Mouse (Mus musculus): ENCODE results near the gene Pcf11. TPM values are rescaled to one million over a fixed set of nuclear protein-coding genes. Genes with fewer than 3 reads are reported as not detected.

The Pcf11 gene
- polyA plus RNA-seq, 1 experiment from 2014 or later, result 20.7 TPM

DNA sequence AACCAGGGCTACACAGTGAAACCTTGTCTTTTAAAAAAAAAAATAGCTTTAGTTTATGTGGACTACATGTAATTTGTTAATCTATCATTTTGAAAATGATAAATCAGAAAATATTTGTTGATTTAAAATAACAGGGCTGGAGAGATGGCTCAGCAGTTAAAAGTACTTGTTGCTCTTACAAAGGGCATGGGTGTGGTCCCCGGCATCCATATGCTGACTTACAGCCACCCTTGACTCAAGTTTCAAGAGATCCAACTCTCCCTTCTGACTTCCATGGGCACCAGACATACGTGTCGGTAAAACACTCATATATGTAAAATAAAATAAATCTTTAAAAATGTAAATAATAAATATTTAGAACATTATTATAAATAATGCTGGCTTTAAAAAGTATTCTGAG, 5.4 kb upstream of the Pcf11 start:
- no peak for DNase-seq (ENCODE audit: extremely low spot score, low spot score)
- WGBS, result 90% methylated on average over 3 of the region's 3 CpGs
- no peak overlapping the region for H3K27ac ChIP-seq
- H3K4me3 ChIP-seq, result no peak overlapping the region
- H3K4me1 ChIP-seq, result peaks cover 5% of the 10 kb centered on the region
- no peaks in the 10 kb centered on the region for H3K9me3 ChIP-seq
- H3K36me3 ChIP-seq (replicated peaks), result no peaks in the 10 kb centered on the region
- no peaks in the 10 kb centered on the region for H3K27me3 ChIP-seq (ENCODE audit: poor library complexity, severe bottlenecking)

DNA sequence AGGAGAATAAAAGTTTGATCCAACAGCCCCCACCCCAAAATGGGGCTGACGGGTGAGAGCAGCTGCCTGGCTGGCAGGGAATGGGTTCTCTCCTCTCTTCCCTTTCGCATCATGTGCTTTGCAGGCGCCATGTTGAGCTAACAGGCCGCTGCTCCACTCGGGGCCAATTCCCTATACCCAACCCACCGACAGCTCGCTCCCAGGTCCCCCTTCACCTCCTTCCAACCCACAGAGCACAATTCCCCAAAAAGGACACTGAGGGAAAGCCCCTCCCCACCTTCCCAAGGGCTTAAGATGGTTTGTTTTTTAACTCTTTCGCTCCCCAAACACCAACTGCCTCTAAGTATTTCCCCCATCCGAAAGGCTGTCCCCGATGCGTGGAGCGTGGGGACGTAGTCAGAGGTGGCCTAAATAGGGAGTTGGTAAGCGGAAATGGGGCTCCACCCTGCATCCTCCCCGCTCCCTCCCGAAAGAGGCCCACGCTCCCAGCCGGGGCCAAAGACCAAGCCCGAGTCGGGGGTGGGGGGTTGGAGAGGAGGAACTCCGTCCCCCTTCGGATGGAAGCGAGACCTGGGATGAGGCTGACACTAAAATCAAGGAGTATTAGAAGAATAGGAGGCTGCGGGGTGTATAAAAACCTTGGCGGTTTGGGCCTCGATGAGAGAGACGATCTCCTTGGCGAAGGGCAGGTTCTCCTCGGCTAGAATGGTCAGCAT, 785 bp downstream of the Pcf11 start:
- peak overlapping the region; percentile 91 for H3K4me3 ChIP-seq
- 0% methylated on average over 29 of the region's 29 CpGs for WGBS
- peaks cover 23% of the 10 kb centered on the region for H3K4me1 ChIP-seq
- peak; percentile 62 for DNase-seq (ENCODE audit: extremely low spot score, low spot score)
- no peaks in the 10 kb centered on the region for H3K9me3 ChIP-seq
- peak overlapping the region; percentile 98 for H3K27ac ChIP-seq
- peaks cover 17% of the 10 kb centered on the region for H3K36me3 ChIP-seq (replicated peaks)
- no peaks in the 10 kb centered on the region for H3K27me3 ChIP-seq (ENCODE audit: poor library complexity, severe bottlenecking)

DNA sequence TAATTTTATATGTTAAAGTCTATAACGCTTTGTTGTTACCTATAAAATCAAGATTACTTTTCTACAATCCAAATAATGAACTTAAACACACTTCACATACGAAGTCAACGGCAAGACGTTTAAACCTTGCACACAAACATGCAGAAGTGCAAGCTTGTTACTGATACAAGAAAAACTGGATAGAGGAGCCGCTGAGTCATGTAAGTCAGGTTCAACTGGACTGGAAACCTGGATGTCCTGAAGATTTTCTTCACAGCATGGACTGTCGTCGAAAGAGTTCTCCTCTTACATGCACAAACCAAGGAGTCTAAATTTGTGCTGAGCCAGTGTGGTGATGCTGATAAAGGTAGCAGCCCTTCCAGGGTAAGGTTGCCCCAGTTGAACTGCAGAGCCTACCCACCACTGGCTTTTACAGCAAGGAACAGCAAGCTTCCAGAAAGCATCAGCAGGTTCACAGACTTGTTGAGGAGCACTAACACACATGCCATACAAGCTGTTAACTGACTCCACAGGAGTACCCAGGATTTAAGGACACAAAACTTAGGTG, 3.4 kb downstream of the Pcf11 start:
- H3K9me3 ChIP-seq, result no peaks in the 10 kb centered on the region
- peaks cover 40% of the 10 kb centered on the region for H3K36me3 ChIP-seq (replicated peaks)
- 90% methylated on average over 7 of the region's 7 CpGs for WGBS
- H3K4me1 ChIP-seq, result peaks cover 23% of the 10 kb centered on the region
- no peaks in the 10 kb centered on the region for H3K27me3 ChIP-seq (ENCODE audit: poor library complexity, severe bottlenecking)
- peak overlapping the region; percentile 91; the same call in 1 of the 2 replicates for H3K4me3 ChIP-seq
- H3K27ac ChIP-seq, result no peak overlapping the region
- DNase-seq (ENCODE audit: extremely low spot score, low spot score), result no peak

DNA sequence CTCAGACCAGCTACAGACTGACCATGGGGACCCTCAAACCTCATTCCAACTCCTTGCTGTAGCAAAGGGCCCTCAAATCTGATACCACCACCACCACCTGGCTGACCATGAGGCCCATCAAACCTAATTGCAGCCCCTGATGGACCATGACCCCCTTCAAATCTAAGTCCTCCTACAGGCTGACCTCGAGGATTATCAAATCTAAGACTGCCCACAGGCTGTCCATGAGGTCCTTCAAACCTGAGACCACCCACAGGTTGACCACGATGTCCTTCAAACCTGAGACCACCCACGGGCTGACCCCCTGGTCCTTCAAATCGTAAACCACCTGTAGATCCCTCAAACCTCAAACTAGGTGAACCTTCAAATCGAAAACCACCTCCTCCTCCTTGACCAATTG, 11.7 kb downstream of the Pcf11 start:
- Histone ChIP-seq H3K27me3 (ENCODE audit: poor library complexity, severe bottlenecking) (no peaks in the 10 kb centered on the region), H3K9me3 (no peaks in the 10 kb centered on the region; the same call in 1 of the 2 replicates), H3K36me3 (replicated peaks) (peaks cover 93% of the 10 kb centered on the region), H3K4me3 (no peak overlapping the region), H3K4me1 (no peaks in the 10 kb centered on the region), H3K27ac (no peak overlapping the region)
- WGBS, result 98% methylated on average over 5 of the region's 5 CpGs
- DNase-seq (ENCODE audit: extremely low spot score, low spot score), result no peak

DNA sequence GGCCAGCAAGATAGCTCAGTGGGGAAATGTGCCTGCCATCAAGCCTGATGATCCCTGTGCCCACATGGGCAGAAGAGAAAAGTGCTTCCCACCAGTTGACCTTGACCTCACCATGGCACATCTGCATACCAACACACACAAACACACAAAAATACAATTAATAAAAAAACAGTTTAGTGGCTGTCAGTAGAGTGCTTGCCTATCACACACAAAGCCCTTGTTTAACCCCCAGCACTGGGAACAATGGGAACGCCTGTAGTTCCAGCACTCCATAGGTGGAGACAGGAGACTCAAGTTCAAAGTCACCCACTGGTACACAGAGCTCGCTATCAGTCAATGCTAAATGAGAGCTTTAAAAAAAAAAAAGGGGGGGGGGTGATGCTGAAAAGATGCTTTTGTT, 13.3 kb downstream of the Pcf11 start:
- peaks cover 93% of the 10 kb centered on the region for H3K36me3 ChIP-seq (replicated peaks)
- no peak for DNase-seq (ENCODE audit: extremely low spot score, low spot score)
- WGBS, result 94% methylated on average over 2 of the region's 2 CpGs

DNA sequence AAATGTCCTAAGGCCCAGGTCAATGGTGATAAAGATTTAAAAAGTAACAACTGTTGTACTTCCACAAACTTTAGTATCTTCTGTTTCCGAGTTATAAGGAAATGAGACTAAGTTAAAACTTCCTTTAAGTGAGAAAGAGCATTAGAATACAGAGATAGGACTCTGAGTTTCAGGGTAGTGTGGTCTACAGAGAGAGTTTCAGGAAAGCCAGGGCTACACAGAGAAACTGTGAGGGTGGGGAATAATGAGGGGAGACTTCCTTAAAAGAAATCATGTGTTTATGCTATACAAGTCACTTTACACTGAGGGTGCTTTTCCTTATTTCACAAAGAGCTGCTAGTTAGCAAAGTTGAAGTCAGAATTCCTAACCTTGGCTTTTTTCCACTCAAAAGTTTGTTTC, 16.4 kb downstream of the Pcf11 start:
- Histone ChIP-seq H3K27ac (no peak overlapping the region), H3K4me3 (no peak overlapping the region), H3K36me3 (replicated peaks) (peaks cover 87% of the 10 kb centered on the region), H3K4me1 (no peaks in the 10 kb centered on the region), H3K9me3 (no peaks in the 10 kb centered on the region; the same call in 1 of the 2 replicates), H3K27me3 (ENCODE audit: poor library complexity, severe bottlenecking) (no peaks in the 10 kb centered on the region)
- WGBS, result 90% methylated on average over 1 of the region's 1 CpGs
- DNase-seq (ENCODE audit: extremely low spot score, low spot score), result no peak

More for the DNA sequence above, 13.3 kb downstream of the Pcf11 start:
- Histone ChIP-seq H3K27me3 (ENCODE audit: poor library complexity, severe bottlenecking) (no peaks in the 10 kb centered on the region), H3K27ac (no peak overlapping the region), H3K9me3 (no peaks in the 10 kb centered on the region; the same call in 1 of the 2 replicates), H3K4me3 (no peak overlapping the region), H3K4me1 (no peaks in the 10 kb centered on the region)

DNA sequence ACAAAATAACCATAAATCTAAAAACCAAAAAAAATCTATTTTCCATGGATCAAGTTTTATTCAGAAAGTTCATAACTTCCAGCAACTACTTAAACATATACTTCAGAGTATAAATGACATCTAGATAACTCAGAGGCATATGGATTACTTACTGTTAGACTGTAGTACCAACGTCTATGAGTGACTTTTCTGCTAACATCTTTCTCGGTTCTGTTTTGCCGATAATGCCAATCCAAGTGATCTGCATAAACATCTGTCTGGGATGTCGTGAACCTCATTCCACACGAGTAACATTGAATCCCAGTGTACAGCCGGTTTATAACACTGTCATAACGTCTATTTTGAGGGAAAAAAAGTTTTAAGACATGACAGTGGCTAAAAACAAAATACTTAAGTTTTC, 21.9 kb downstream of the Pcf11 start:
- no peak overlapping the region for H3K27ac ChIP-seq
- no peaks in the 10 kb centered on the region for H3K4me1 ChIP-seq
- H3K9me3 ChIP-seq, result no peaks in the 10 kb centered on the region
- WGBS, result 92% methylated on average over 7 of the region's 7 CpGs
- H3K27me3 ChIP-seq (ENCODE audit: poor library complexity, severe bottlenecking), result no peaks in the 10 kb centered on the region
- H3K36me3 ChIP-seq (replicated peaks), result peaks cover 92% of the 10 kb centered on the region
- DNase-seq (ENCODE audit: extremely low spot score, low spot score), result no peak
- no peak overlapping the region for H3K4me3 ChIP-seq

DNA sequence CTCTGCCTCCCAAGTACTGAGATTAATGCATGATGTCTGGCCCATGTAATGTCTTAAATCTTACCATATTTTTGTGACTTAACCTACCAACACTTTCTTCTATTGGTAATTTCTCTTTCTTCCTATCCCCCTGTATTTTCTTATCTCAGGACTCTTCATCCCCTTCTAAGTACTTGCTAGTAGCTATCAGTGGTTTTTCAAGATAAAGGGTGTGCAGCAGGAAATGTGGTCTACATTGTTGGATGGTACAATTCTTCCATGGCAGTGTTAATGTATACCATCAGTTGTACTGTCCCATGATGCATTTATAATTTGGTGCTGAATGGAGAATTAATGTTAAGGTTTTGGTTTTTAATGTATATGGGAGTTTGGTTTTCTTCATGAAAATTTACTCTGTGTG, 27.4 kb downstream of the Pcf11 start:
- H3K27me3 ChIP-seq (ENCODE audit: poor library complexity, severe bottlenecking), result no peaks in the 10 kb centered on the region
- no peak overlapping the region for H3K27ac ChIP-seq
- no peaks in the 10 kb centered on the region for H3K9me3 ChIP-seq
- peaks cover 85% of the 10 kb centered on the region for H3K36me3 ChIP-seq (replicated peaks)
- no peak overlapping the region for H3K4me3 ChIP-seq
- peaks cover 9% of the 10 kb centered on the region for H3K4me1 ChIP-seq
- no peak for DNase-seq (ENCODE audit: extremely low spot score, low spot score)

DNA sequence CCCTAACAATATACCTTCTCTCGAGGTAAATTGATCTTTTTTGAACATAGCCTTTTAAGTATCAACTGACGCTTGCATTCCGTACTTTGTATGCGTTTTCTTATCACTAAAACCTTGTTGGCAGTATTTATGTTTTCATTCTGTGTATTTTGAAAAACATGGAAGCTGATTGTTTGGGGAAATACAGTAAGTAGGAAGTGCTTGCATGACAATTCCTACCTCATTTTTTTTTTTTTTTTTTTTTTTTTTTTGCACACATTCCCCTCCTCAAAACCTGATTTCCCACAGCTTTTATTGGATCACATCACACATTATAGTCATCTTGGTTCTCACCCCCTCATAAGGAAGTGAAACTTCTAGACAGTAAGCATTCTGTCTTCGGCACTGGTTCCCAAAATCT, 31.7 kb downstream of the Pcf11 start:
- peaks cover 20% of the 10 kb centered on the region for H3K4me1 ChIP-seq
- peaks cover 8% of the 10 kb centered on the region for H3K27me3 ChIP-seq (ENCODE audit: poor library complexity, severe bottlenecking)
- peaks cover 44% of the 10 kb centered on the region for H3K36me3 ChIP-seq (replicated peaks)
- no peaks in the 10 kb centered on the region for H3K9me3 ChIP-seq
- peak overlapping the region; percentile 88 for H3K4me3 ChIP-seq
- no peak for DNase-seq (ENCODE audit: extremely low spot score, low spot score)
- H3K27ac ChIP-seq, result no peak overlapping the region
- 93% methylated on average over 5 of the region's 5 CpGs for WGBS

DNA sequence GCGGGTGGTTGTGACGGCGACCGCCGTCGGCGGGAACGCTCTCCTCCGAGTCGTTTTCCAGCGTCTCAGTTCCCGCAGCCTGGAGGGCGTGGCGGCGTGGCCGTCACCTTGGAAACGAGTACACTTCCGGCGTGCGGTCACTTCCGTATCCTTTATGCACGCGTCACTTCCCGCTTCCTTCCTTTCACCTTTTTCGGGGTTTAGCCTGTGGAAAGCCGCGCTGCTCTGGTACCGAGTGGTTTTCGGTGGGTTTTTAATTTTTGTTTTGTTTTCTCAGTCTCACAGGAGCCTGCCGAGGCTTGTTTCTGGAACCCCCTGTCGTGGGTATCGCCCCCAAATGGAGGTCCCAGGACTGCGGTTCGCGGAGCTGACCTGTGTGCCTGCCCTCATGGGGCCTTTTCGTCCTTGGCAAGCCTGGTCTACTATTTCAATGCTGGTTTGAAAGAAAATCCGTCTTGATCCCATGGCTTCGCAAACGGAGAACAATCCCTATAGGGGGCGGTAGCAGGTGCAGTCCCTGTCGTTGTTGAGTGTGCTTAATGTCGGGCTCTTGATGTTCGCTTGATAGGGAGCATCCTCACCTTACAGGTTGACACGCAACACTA, 32.6 kb downstream of the Pcf11 start, which contains the start of gene Ankrd42:
Gene Ankrd42 (minus strand): TSS at position 122 of the 605 bp plus-strand sequence.
- Histone ChIP-seq H3K9me3 (no peaks in the 10 kb centered on the region), H3K36me3 (replicated peaks) (peaks cover 34% of the 10 kb centered on the region), H3K4me3 (peak within 1 kb of the TSS; percentile 88), H3K4me1 (peaks cover 20% of the 10 kb centered on the region), H3K27ac (peak within 1 kb of the TSS; percentile 86), H3K27me3 (ENCODE audit: poor library complexity, severe bottlenecking) (peaks cover 8% of the 10 kb centered on the region)
- under 1% methylated on average over 44 of the region's 44 CpGs for WGBS
- DNase-seq (ENCODE audit: extremely low spot score, low spot score), result peak; percentile 92

DNA sequence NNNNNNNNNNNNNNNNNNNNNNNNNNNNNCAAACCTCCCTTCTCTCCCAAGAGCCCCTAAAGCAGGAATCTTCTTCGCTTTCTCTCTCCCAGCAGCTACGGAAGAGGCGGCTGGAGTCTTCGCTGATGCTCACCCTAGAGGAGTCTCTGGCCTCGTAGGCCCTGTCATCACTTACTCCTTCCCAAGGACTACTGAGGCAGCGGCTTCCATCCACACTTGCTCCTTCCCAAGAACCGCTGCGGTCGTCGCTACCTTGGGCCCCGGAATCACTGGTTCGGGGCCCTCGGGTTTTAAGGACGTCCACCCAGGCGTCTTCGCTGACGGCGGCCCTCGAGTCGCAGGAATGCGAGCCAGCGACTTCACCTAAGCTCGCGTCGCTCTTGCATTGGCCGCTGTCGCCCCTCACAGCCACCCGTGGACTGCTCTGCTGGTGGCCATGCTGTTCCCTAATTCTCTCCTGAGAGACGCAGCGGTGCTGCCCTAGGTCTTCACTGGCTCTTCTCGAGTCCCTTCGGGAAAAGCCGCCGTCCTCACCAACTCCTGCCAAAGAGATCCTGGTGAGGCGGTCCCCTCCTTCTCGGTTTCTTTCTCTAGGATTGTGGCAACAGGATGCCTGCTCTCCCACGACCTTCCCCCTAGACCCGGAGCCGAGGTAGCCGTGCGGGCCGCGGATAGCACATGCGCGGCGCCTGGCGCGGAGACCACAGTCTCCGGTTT, 33.3 kb downstream of the Pcf11 start:
- Histone ChIP-seq H3K27me3 (ENCODE audit: poor library complexity, severe bottlenecking) (peaks cover 8% of the 10 kb centered on the region), H3K27ac (peak overlapping the region; percentile 86), H3K9me3 (no peaks in the 10 kb centered on the region), H3K36me3 (replicated peaks) (peaks cover 28% of the 10 kb centered on the region), H3K4me1 (peaks cover 20% of the 10 kb centered on the region), H3K4me3 (peak overlapping the region; percentile 88)
- WGBS, result 1% methylated on average over 49 of the region's 49 CpGs
- no peak for DNase-seq (ENCODE audit: extremely low spot score, low spot score)

DNA sequence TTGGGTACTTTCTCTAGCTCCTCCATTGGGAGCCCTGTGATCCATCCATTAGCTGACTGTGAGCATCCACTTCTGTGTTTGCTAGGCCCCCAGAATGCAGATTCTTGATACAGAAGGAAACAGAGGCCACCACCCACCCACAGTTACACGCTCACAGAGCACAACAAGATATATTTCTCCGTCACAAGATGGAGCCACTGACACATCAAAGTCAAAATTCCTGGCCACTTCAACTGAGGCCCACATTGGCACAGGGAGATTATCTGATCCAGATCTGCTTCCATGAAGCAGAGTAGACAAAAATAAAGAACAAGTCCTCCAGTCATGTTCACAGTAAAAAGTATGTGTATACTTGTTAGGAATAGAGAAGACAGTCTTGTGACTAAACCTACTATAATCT, 39.6 kb downstream of the Pcf11 start:
- Histone ChIP-seq H3K9me3 (no peaks in the 10 kb centered on the region), H3K4me1 (no peaks in the 10 kb centered on the region), H3K27me3 (ENCODE audit: poor library complexity, severe bottlenecking) (no peaks in the 10 kb centered on the region), H3K4me3 (no peak overlapping the region), H3K27ac (no peak overlapping the region), H3K36me3 (replicated peaks) (no peaks in the 10 kb centered on the region)
- 45% methylated on average over 2 of the region's 2 CpGs for WGBS
- no peak for DNase-seq (ENCODE audit: extremely low spot score, low spot score)

DNA sequence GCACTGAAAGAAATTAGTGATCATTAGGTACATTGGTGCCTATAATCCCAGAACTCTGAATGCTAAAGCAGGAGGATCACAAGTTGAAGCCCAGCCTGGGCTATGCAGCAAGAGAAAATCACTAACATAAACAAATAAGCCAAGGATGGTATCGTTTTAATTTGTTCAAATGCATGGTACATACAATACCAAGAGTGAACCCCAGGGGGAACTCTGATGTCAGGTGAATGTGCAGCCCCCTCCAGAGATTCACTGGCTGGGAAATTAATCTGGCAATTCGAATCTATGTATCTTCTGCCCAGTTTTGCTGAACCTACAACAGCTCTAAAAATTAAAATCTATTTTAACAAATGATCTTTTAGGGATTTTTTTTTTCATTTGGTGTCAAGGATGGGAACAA, 45.2 kb downstream of the Pcf11 start:
- WGBS, result 65% methylated on average over 2 of the region's 2 CpGs
- Histone ChIP-seq H3K4me3 (no peak overlapping the region), H3K27me3 (ENCODE audit: poor library complexity, severe bottlenecking) (no peaks in the 10 kb centered on the region), H3K4me1 (no peaks in the 10 kb centered on the region), H3K36me3 (replicated peaks) (no peaks in the 10 kb centered on the region), H3K9me3 (no peaks in the 10 kb centered on the region), H3K27ac (no peak overlapping the region)
- DNase-seq (ENCODE audit: extremely low spot score, low spot score), result no peak

All from forebrain, embryonic 10.5 days (tissue).